Comparison of ENCODE assay signal across 8 mouse cellular contexts in the genomic region with DNA sequence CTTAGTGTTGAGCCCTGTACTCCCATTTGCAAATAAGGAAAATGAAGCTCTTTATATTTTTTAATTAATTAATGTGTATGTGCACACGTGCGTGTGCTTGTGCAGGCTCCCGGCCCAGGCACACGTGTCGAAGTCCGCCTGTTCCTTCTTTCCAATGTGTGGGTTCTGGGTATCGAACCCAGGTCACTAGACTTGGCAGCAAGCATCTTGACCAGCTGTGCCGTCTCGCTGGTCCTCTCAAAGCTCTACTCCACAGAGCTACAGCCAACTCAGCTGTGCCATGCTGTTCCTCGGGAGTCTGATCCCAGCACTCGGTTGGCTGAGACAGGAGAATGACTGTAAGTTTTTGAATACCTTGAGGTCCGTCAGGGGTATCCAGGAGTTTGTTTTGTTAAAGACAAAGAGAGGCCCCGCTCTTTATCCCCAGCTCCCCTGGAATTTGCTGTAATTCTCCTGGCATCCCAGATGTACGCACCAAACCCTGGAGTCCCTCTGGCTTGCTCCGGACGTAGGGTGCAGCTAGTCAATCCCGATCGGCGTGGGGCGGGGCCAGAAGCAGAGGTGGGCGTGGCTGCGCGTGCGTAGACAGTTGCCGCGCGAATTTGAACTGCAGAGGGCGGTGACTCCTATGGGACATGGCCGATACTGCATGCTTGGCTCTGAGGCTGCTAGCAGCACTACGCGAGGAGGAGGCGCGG. TPM values are rescaled to one million over a fixed set of nuclear protein-coding genes. Genes with fewer than 3 reads are reported as not detected.
A peak's percentile ranks its signal among the peaks of the same experiment; 100 is the strongest.
DNase-seq lines count a peak whose midpoint lies in the region; ATAC-seq lines count a peak whose summit lies in the region.

A gene (plus strand): TSS at position 610 of the 698 bp plus-strand sequence.

- ATAC-seq in erythroid progenitor cell, adult 5-6 weeks (replicated peaks; ENCODE audit: low FRiP score, poor library complexity, severe bottlenecking): peak; percentile 86
- ATAC-seq in heart, embryonic 14.5 days (ENCODE audit: insufficient number of reproducible peaks, insufficient read depth, low FRiP score, low read depth): peak; percentile 87
- peak; percentile 87 for ATAC-seq in liver, embryonic 13.5 days (ENCODE audit: low read depth)
- ATAC-seq in stomach, embryonic 16.5 days (ENCODE audit: insufficient read depth, low FRiP score): peak; percentile 91

- no peaks in the 10 kb centered on the region for H3K27me3 ChIP-seq in heart, embryonic 14.5 days (ENCODE audit: control insufficient read depth, insufficient read depth, low read length)
- no peaks in the 10 kb centered on the region for H3K27me3 ChIP-seq in liver, embryonic 13.5 days
- H3K27me3 ChIP-seq in stomach, embryonic 16.5 days (ENCODE audit: control insufficient read depth, insufficient read depth, low read length): no peaks in the 10 kb centered on the region

- H3K4me2 ChIP-seq in heart, embryonic 14.5 days (ENCODE audit: low read length): peak within 1 kb of the TSS; percentile 86
- peak within 1 kb of the TSS; percentile 89 for H3K4me2 ChIP-seq in liver, embryonic 13.5 days
- peak within 1 kb of the TSS; percentile 96 for H3K4me2 ChIP-seq in stomach, embryonic 16.5 days (ENCODE audit: low read depth, low read length)

- H3K9me3 ChIP-seq in heart, embryonic 14.5 days (ENCODE audit: control insufficient read depth, low read length): no peaks in the 10 kb centered on the region
- no peaks in the 10 kb centered on the region for H3K9me3 ChIP-seq in liver, embryonic 13.5 days (replicated peaks)
- H3K9me3 ChIP-seq in stomach, embryonic 16.5 days (replicated peaks; ENCODE audit: control insufficient read depth, low read length): no peaks in the 10 kb centered on the region

- peaks cover 22% of the 10 kb centered on the region for H3K36me3 ChIP-seq in heart, embryonic 14.5 days (ENCODE audit: control insufficient read depth, insufficient read depth, low read length)
- H3K36me3 ChIP-seq in liver, embryonic 13.5 days: peaks cover 43% of the 10 kb centered on the region
- H3K36me3 ChIP-seq in stomach, embryonic 16.5 days (ENCODE audit: control insufficient read depth, insufficient read depth, low read length): peaks cover 24% of the 10 kb centered on the region; the same call in 1 of the 2 replicates

- DNase-seq in CD4-positive helper T cell, adult 2 months (ENCODE audit: low read depth, low spot score): peak; percentile 92
- DNase-seq in brain, embryonic 18.5 days (ENCODE audit: low read depth, low spot score): peak; percentile 55
- peak; percentile 97 for DNase-seq in kidney, postnatal 14 days
- peak; percentile 97 for DNase-seq in liver, embryonic 13.5 days
- DNase-seq in neural tube, embryonic 10.5 days (ENCODE audit: extremely low spot score, low spot score): peak; percentile 96

- peaks cover 4 to 13% of the 10 kb centered on the region in 2 experiments; a peak in 3 of 4 replicates for H3K4me1 ChIP-seq in heart, embryonic 14.5 days (ENCODE audit: control insufficient read depth in 2 of 2, insufficient read depth in 2 of 2, low read length in 2 of 2)
- peaks cover 41% of the 10 kb centered on the region for H3K4me1 ChIP-seq in liver, embryonic 13.5 days (replicated peaks)
- peaks cover 20% of the 10 kb centered on the region for H3K4me1 ChIP-seq in stomach, embryonic 16.5 days (ENCODE audit: control insufficient read depth, insufficient read depth, low read length)

- peak within 1 kb of the TSS; percentile 26 to 38; a peak in 2 of 4 replicates for H3K27ac ChIP-seq in heart, embryonic 14.5 days (replicated peaks in 1 of 2; ENCODE audit: control insufficient read depth in 1 of 2, insufficient read depth in 1 of 2, low read depth in 2 of 2, low read length in 2 of 2)
- peak within 1 kb of the TSS; percentile 87 for H3K27ac ChIP-seq in liver, embryonic 13.5 days
- peak within 1 kb of the TSS; percentile 73 for H3K27ac ChIP-seq in stomach, embryonic 16.5 days (ENCODE audit: low read length)

- WGBS in heart, embryonic 14.5 days: 16% methylated on average over 33 of the region's 33 CpGs
- 11% methylated on average over 33 of the region's 33 CpGs for WGBS in liver, embryonic 13.5 days (ENCODE audit: insufficient replicate concordance)
- 15% methylated on average over 33 of the region's 33 CpGs for WGBS in stomach, embryonic 16.5 days

- peak within 1 kb of the TSS; percentile 81 for H3K9ac ChIP-seq in heart, embryonic 14.5 days (ENCODE audit: low read length)
- H3K9ac ChIP-seq in liver, embryonic 13.5 days: peak within 1 kb of the TSS; percentile 98
- peak within 1 kb of the TSS; percentile 81 for H3K9ac ChIP-seq in stomach, embryonic 16.5 days (ENCODE audit: low read length)

- H3K4me3 ChIP-seq in heart, embryonic 14.5 days (ENCODE audit: control insufficient read depth in 1 of 2, insufficient read depth in 1 of 2, low read depth in 1 of 2, low read length in 2 of 2): peak within 1 kb of the TSS; percentile 64 to 79
- peak within 1 kb of the TSS; percentile 98 for H3K4me3 ChIP-seq in liver, embryonic 13.5 days (replicated peaks)
- H3K4me3 ChIP-seq in stomach, embryonic 16.5 days (replicated peaks; ENCODE audit: low read length): peak within 1 kb of the TSS; percentile 78

RNA-seq across cellular contexts. Expression of the gene that starts here (rescaled TPM):
- 208 and 222 TPM in 2 replicates for total RNA-seq in erythroid progenitor cell, adult 5-6 weeks (2015; ENCODE audit: low replicate concordance)
- 343 and 473 TPM in 2 replicates for total RNA-seq in erythroid progenitor cell, adult 5-6 weeks (2017; ENCODE audit: low replicate concordance)
- polyA plus RNA-seq in heart, embryonic 14.5 days (2014; fragmentation: Nextera tagmentation; extraction: Ambion mirVana): 16.7 and 20.7 TPM in 2 replicates
- 39.5 and 40.9 TPM in 2 replicates for polyA plus RNA-seq in liver, embryonic 13.5 days (2015; fragmentation: Nextera tagmentation; extraction: Ambion mirVana)
- 38.7 and 42.5 TPM in 2 replicates for polyA plus RNA-seq in stomach, embryonic 16.5 days (2015; fragmentation: Nextera tagmentation; extraction: Ambion mirVana)

Comparison
In these comparisons a context has a peak if more than half of its experiments do, and no peak if none do; other contexts are left out.
1. Peak in every context shown above with its lines: DNase-seq, ATAC-seq, H3K4me3 ChIP-seq and H3K27ac ChIP-seq.
2. H3K27ac ChIP-seq: peak in every context shown above with its lines; median percentile 87 in liver, embryonic 13.5 days; 73 in stomach, embryonic 16.5 days; 32 in heart, embryonic 14.5 days.